Mouse (Mus musculus) left cerebral cortex, adult 2 months (tissue): ENCODE data around the gene Gm17026. TPM values are rescaled to one million over a fixed set of nuclear protein-coding genes. Genes with fewer than 3 reads are reported as not detected.
A peak's percentile ranks its signal among the peaks of the same experiment; 100 is the strongest.
"Not testable (repeated sequence)": the region's sequence is repeated elsewhere in the genome, so short reads cannot be mapped to it uniquely, and the experiment has no call there.

Experiments used
- DNase-seq, 2 experiments: peaks; one replicate each; pipeline ENCODE4 v3.0.0; 2021 to 2022; ENCODE audit warnings: low spot score in 2 of 2, mixed read lengths in 1 of 2; ENCODE audit errors: extremely low spot score in 1 of 2
- H3K27ac ChIP-seq: fragments of 200-600 bp; 2 replicates; pipeline ENCODE4 v1.8.1; 2022
- H3K4me3 ChIP-seq: fragments of 200-600 bp; 2 replicates; pipeline ENCODE4 v1.8.1; 2022
- intact Hi-C: fragments of 180-260 bp; cut with DNase I; formaldehyde crosslinking; loops from one replicate; pipeline ENCODE4 v1.15.1; 2025
- long read RNA-seq, 2 experiments: library from polyadenylated mRNA; stranded (forward); transcript quantifications; one replicate each; pipeline ENCODE4 v2.0.0; 2021; ENCODE audit warnings: borderline mapping rate in 2 of 2
- microRNA-seq, 2 experiments: library from miRNA; unstranded; fragments of <30 nt; microRNA quantifications; one replicate each; pipeline ENCODE4 v1.2.0; 2021
- total RNA-seq, 2 experiments: library from RNA; stranded (reverse); gene quantifications; 2 replicates each; pipeline ENCODE4 v1.2.3; 2021

Gm17026 gene
- total RNA-seq = not detected
- long read RNA-seq, experiment 1 = 0 reads
- long read RNA-seq, experiment 2 = 0 reads

DNA sequence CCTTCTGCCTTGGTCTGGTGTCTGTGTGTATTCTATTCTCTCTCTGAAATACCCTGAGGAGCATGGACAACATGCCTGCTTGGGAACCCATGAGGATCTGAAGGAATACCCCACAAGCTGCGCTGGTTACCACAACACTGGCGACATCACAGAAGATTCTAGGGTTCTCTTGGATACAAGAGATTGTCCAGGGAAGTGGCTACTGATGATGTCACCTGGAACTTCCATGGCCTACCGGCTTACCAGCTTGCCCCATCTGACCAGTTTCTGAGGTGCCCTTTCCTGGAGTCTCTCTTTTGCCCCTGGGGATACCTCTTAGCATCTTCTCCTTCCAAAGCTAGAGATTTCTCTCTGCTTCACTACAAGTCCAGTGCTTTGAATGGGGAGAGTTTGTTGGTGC is at the start of gene Gm17026:
Gene Gm17026 (minus strand): TSS at position 101 of the 400 bp plus-strand sequence.
- H3K27ac ChIP-seq, H3K4me3 ChIP-seq, DNase-seq, intact Hi-C loops: not testable (repeated sequence)

DNA sequence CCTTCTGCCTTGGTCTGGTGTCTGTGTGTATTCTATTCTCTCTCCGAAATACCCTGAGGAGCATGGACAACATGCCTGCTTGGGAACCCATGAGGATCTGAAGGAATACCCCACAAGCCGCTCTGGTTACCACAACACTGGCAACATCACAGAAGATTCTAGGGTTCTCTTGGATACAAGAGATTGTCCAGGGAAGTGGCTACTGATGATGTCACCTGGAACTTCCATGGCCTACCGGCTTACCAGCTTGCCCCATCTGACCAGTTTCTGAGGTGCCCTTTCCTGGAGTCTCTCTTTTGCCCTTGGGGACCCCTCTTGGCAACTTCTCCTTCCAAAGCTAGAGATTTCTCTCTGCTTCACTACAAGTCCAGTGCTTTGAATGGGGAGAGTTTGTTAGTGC is 37.4 kb upstream of the Gm17026 start, which contains the start of gene Gm9611:
Gene Gm9611 (minus strand): TSS at position 101 of the 400 bp plus-strand sequence.
- intact Hi-C loops, H3K4me3 ChIP-seq, H3K27ac ChIP-seq, DNase-seq: not testable (repeated sequence)

DNA sequence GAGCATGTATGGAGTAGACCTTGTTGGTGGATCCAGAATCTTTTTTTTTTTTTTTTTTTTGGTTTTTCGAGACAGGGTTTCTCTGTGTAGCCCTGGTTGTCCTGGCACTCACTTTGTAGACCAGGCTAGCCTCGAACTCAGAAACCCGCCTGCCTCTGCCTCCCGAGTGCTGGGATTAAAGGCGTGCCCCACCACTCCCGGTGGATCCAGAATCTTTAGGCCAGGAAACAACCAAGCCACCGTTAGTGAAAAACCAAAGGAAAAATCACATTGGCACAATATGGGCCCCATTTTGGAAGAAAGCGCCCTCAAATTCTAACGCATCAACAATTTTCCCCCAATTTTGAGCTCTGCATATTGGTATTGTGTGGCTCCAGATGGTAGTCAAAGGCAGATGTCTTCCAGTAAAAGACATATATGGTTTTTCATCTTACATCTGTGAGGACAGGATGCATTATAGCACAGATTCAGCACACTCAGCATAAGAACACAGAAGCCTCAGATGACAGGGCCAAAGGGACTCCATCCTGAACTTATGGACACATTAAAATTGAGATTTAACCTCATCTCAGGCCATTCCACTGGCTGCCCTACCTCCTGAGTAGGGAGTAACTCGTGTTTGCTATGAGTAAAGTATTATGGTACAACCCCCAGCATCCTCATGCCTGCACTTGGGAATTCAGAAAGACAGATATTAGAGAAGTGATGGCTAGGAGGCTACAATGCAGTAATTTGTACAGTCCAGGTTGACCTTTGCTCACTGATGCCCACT is 42.9 kb downstream of the Gm17026 start:
- intact Hi-C loops, H3K4me3 ChIP-seq, H3K27ac ChIP-seq: not testable (repeated sequence)
- DNase-seq = peak in 1 of 2 experiments; percentile 11

Small RNA genes lying within 50 kb of the gene (microRNA-seq; reads per million reads assigned to microRNA genes)
- 0 reads per million in 2 experiments for gene Gm25208
- 0 reads per million in 2 experiments for gene Gm25892

Other genes with a start within 250 kb of the Gm17026 start
- gene Gm7951, start 142.7 kb downstream of the Gm17026 start, total RNA-seq = not detected
- gene Gm17027, start 97.4 kb downstream of the Gm17026 start, total RNA-seq = not detected
- gene Gm3573, start 69.3 kb downstream of the Gm17026 start, total RNA-seq = 1 to 10 TPM; 2.0 to 3.1 TPM
- not detected for gene Gm9611, start 37.3 kb upstream of the Gm17026 start, total RNA-seq
- not detected for gene Gm7995, start 50.2 kb upstream of the Gm17026 start, total RNA-seq
- gene Gm8005, start 179.6 kb upstream of the Gm17026 start, total RNA-seq = not detected
- not detected for gene Gm8011, start 203.8 kb upstream of the Gm17026 start, total RNA-seq
- not detected for gene Gm8020, start 242.3 kb upstream of the Gm17026 start, total RNA-seq